25 mouse cellular contexts compared by ENCODE assay signal in the genomic region with DNA sequence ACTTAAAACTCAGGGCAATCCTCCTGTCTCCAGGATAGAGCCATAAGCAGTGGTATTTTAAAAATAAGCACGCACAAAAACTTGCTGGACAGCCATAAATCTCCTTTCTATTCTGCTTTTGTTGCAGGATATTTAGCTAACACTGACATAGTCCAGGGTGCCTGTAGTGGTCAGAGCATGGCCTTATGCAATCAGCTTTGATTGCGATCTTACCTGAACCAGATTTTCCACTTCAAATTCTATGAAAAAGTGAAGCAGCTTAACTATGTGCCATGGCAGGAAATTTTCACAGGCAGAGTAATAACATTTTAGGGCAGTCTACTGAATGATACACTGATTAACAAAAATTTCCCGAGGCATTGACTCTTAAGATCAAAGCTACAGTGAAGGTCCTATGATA.
DNase-seq lines count a peak whose midpoint lies in the region; ATAC-seq and TF ChIP-seq lines count a peak whose summit lies in the region.
"Had no signal": no experiment of that assay in that cellular context is flagged by ENCODE, and none has a peak within 500 bp of the region (broad histone marks: within the 10 kb centered on the region; RNA-seq: fewer than 3 reads in every experiment).

No protein-coding gene starts in this region.

- no peaks in the 10 kb centered on the region for H3K27me3 ChIP-seq in kidney, embryonic 15.5 days
- no peaks in the 10 kb centered on the region for H3K27me3 ChIP-seq in lung, embryonic 14.5 days (ENCODE audit: insufficient read depth, low read length)
- no peaks in the 10 kb centered on the region for H3K27me3 ChIP-seq in midbrain, embryonic 11.5 days (ENCODE audit: control insufficient read depth, insufficient read depth, low read length)
- H3K27me3 ChIP-seq in midbrain, postnatal 0 days (ENCODE audit: insufficient read depth, low read length) = no peaks in the 10 kb centered on the region
- H3K27me3 ChIP-seq: CH12.LX; hindbrain, embryonic 13.5 days; Patski had no signal

- H3K9ac ChIP-seq in kidney, embryonic 15.5 days = no peak overlapping the region
- H3K9ac ChIP-seq in lung, embryonic 14.5 days = no peak overlapping the region
- H3K9ac ChIP-seq in midbrain, embryonic 11.5 days (ENCODE audit: low read length) = no peak overlapping the region
- no peak overlapping the region for H3K9ac ChIP-seq in midbrain, postnatal 0 days (replicated peaks; ENCODE audit: low read length, poor library complexity, severe bottlenecking)
- H3K9ac ChIP-seq: forebrain, postnatal 0 days; hindbrain, embryonic 13.5 days had no signal

- no peak overlapping the region for H3K4me3 ChIP-seq in kidney, embryonic 15.5 days (replicated peaks)
- no peak overlapping the region for H3K4me3 ChIP-seq in lung, embryonic 14.5 days (ENCODE audit: low read depth, low read length)
- no peak overlapping the region for H3K4me3 ChIP-seq in midbrain, embryonic 11.5 days (ENCODE audit: low read depth, low read length)
- H3K4me3 ChIP-seq in midbrain, postnatal 0 days (ENCODE audit: low read depth, low read length) = no peak overlapping the region
- H3K4me3 ChIP-seq: gastrocnemius, adult 2 months; hindbrain, embryonic 10.5 days; hindbrain, embryonic 13.5 days had no signal

- TF ChIP-seq CTCF in lung, embryonic 14.5 days (IDR thresholded peaks at IDR 0.05; ENCODE audit: low read depth) = no peak
- no peak for TF ChIP-seq CTCF in midbrain, postnatal 0 days (IDR thresholded peaks at IDR 0.05)

- H3K4me1 ChIP-seq in kidney, embryonic 15.5 days = 0 out of 2 replicates have a peak, but pooled peaks cover 16% of the 10 kb centered on the region
- H3K4me1 ChIP-seq in lung, embryonic 14.5 days (ENCODE audit: insufficient read depth) = no peaks in the 10 kb centered on the region
- H3K4me1 ChIP-seq in midbrain, embryonic 11.5 days (ENCODE audit: control insufficient read depth, insufficient read depth, low read length) = no peaks in the 10 kb centered on the region
- no peaks in the 10 kb centered on the region for H3K4me1 ChIP-seq in midbrain, postnatal 0 days (ENCODE audit: insufficient read depth, low read length)
- H3K4me1 ChIP-seq: hindbrain, embryonic 10.5 days; hindbrain, embryonic 13.5 days had no signal

- H3K36me3 ChIP-seq in kidney, embryonic 15.5 days = no peaks in the 10 kb centered on the region
- H3K36me3 ChIP-seq in lung, embryonic 14.5 days (ENCODE audit: insufficient read depth) = 0 out of 2 replicates have a peak, but pooled peaks cover 3% of the 10 kb centered on the region
- H3K36me3 ChIP-seq in midbrain, embryonic 11.5 days (ENCODE audit: control insufficient read depth, insufficient read depth, low read length) = no peaks in the 10 kb centered on the region
- no peaks in the 10 kb centered on the region for H3K36me3 ChIP-seq in midbrain, postnatal 0 days (ENCODE audit: insufficient read depth, low read length)
- H3K36me3 ChIP-seq: G1E; hindbrain, embryonic 10.5 days; hindbrain, embryonic 13.5 days had no signal

- H3K9me3 ChIP-seq in kidney, embryonic 15.5 days (replicated peaks) = no peaks in the 10 kb centered on the region
- no peaks in the 10 kb centered on the region for H3K9me3 ChIP-seq in lung, embryonic 14.5 days (ENCODE audit: low read depth, low read length)
- H3K9me3 ChIP-seq in midbrain, embryonic 11.5 days (ENCODE audit: control insufficient read depth, low read length) = no peaks in the 10 kb centered on the region
- H3K9me3 ChIP-seq in midbrain, postnatal 0 days (ENCODE audit: low read length) = no peaks in the 10 kb centered on the region
- H3K9me3 ChIP-seq: G1E; hindbrain, embryonic 10.5 days; hindbrain, embryonic 13.5 days had no signal

- 0 out of 2 replicates have a peak overlapping the region, but pooled peaks have one; percentile 18 for H3K27ac ChIP-seq in kidney, embryonic 15.5 days
- H3K27ac ChIP-seq in lung, embryonic 14.5 days (ENCODE audit: low read depth) = no peak overlapping the region
- H3K27ac ChIP-seq in midbrain, embryonic 11.5 days (ENCODE audit: low read depth, low read length) = no peak overlapping the region
- H3K27ac ChIP-seq in midbrain, postnatal 0 days (ENCODE audit: low read depth, low read length) = no peak overlapping the region
- H3K27ac ChIP-seq: gastrocnemius, adult 2 months; hindbrain, embryonic 10.5 days; hindbrain, embryonic 13.5 days had no signal

- DNase-seq in kidney, adult 8-10 months = no peak
- peak; percentile 7 for DNase-seq in lung, embryonic 14.5 days
- no peak for DNase-seq in lung, postnatal 14 days
- peak; percentile 39 for DNase-seq in midbrain, embryonic 11.5 days (ENCODE audit: low spot score, missing footprints)
- DNase-seq in midbrain, postnatal 0 days (ENCODE audit: low spot score) = no peak
- peak; percentile 64 for DNase-seq in lung, postnatal 36 days
- DNase-seq: adrenal gland, postnatal 10 days; adrenal gland, postnatal 36 days; B cell, adult 2 months; cerebellum, adult 18-20 months; cerebellum, adult 9-10 months; cerebellum, postnatal 14 days; forebrain, postnatal 0 days; gastrocnemius, adult 2 months; gastrocnemius, postnatal 14 days; heart, adult 11 months had no signal

- no peak for ATAC-seq in kidney, embryonic 15.5 days (replicated peaks; ENCODE audit: low FRiP score)
- ATAC-seq in lung, embryonic 14.5 days (ENCODE audit: insufficient read depth) = no peak; the same call in 1 of the 2 replicates
- no peak for ATAC-seq in midbrain, embryonic 11.5 days (ENCODE audit: low FRiP score)
- ATAC-seq in midbrain, postnatal 0 days (ENCODE audit: low FRiP score) = no peak
- no peak for ATAC-seq in monocyte, adult 5-6 weeks (replicated peaks; ENCODE audit: insufficient number of reproducible peaks, low FRiP score, low TSS enrichment, poor library complexity, severe bottlenecking)
- ATAC-seq: forebrain, embryonic 14.5 days; forebrain, postnatal 0 days; Patski had no signal

- H3K4me2 ChIP-seq in kidney, embryonic 15.5 days = no peak overlapping the region
- H3K4me2 ChIP-seq in lung, embryonic 14.5 days = no peak overlapping the region
- no peak overlapping the region for H3K4me2 ChIP-seq in midbrain, embryonic 11.5 days
- H3K4me2 ChIP-seq in midbrain, postnatal 0 days (ENCODE audit: low read depth, low read length, poor library complexity, severe bottlenecking) = no peak overlapping the region
- H3K4me2 ChIP-seq: heart, embryonic 11.5 days; hindbrain, embryonic 13.5 days had no signal

- 57% methylated on average over 3 of the region's 3 CpGs for WGBS in kidney, embryonic 15.5 days
- 62% methylated on average over 3 of the region's 3 CpGs for WGBS in lung, embryonic 14.5 days
- 92% methylated on average over 3 of the region's 3 CpGs for WGBS in midbrain, embryonic 11.5 days
- 89% methylated on average over 3 of the region's 3 CpGs for WGBS in midbrain, postnatal 0 days

Comparison
In these comparisons a context has a peak if more than half of its experiments do, and no peak if none do; other contexts are left out.
1. DNase-seq: peak in lung, embryonic 14.5 days (single experiment), midbrain, embryonic 11.5 days (single experiment) and lung, postnatal 36 days (single experiment); none in kidney, adult 8-10 months (0 of 2), lung, postnatal 14 days (single experiment) and midbrain, postnatal 0 days (single experiment).